Mouse (Mus musculus) C2C12 (cell line): ENCODE data around the gene Upk2.

Source experiments
- CEBPB ChIP-seq: IDR thresholded peaks from one replicate; pipeline ENCODE4 v1.6.1; 2011; ENCODE audit warnings: low read depth, mild to moderate bottlenecking, control low read depth, moderate library complexity
- CTCF ChIP-seq: IDR thresholded peaks from one replicate; pipeline ENCODE4 v1.5.1; 2011; ENCODE audit not compliant: control insufficient read depth, insufficient read depth, insufficient read length
- MYOD1 ChIP-seq: IDR thresholded peaks from one replicate; pipeline ENCODE4 v1.6.1; 2011; ENCODE audit warnings: low read depth; ENCODE audit not compliant: control insufficient read depth, insufficient read length

DNA sequence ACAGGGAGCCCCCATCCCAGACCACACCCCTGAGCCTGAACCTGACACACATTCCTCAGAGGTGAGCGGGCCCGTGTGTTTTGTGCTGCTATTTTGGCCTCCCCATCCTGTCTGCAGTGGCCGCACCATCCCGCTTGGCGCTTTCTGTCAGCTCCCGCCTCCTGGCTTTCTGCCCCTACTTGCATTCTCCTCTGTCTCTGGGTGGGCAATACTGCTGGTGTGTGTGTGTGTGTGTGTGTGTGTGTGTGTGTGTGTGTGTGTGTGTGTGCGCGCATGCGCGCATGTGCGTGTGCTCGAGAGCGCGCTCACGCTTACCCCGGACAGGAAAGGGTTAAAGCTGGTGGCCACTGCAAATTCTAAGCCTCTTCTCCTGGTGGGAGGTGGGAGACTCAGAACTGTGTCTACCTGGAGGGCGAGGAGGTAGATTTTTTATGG is 34.9 kb upstream of the Upk2 start:
- TF ChIP-seq CTCF, result no peak
- no peak for TF ChIP-seq MYOD1
- TF ChIP-seq CEBPB, result no peak
